Mouse (Mus musculus): ENCODE results near the gene Dlk1. TPM values are rescaled to one million over a fixed set of nuclear protein-coding genes. Genes with fewer than 3 reads are reported as not detected.
"Not testable (repeated sequence)": the region's sequence is repeated elsewhere in the genome, so short reads cannot be mapped to it uniquely, and the experiment has no call there.

The Dlk1 gene
- polyA plus RNA-seq, 1 experiment from 2014 or later = 140 TPM

- Histone ChIP-seq H3K27ac (0 out of 2 replicates have a peak overlapping the region, but pooled peaks have one; percentile 23), H3K27me3 (peaks cover 63% of the 10 kb centered on the region), H3K4me1 (peaks cover 52% of the 10 kb centered on the region), H3K9me3 (replicated peaks) (no peaks in the 10 kb centered on the region), H3K4me2 (replicated peaks) (peak overlapping the region; percentile 32), H3K9ac (0 out of 2 replicates have a peak overlapping the region, but pooled peaks have one; percentile 1), H3K36me3 (no peaks in the 10 kb centered on the region), H3K4me3 (no peak overlapping the region; the same call in 1 of the 2 replicates)
- ATAC-seq (ENCODE audit: low FRiP score) = no peak
- WGBS = 26% methylated on average over 49 of the region's 49 CpGs
These were observed 7.1 kb downstream of the Dlk1 start for GRCm38 (mm10) chr12:109459481-109460401.

- Histone ChIP-seq H3K9ac (no peak overlapping the region), H3K4me1 (peaks cover 25% of the 10 kb centered on the region), H3K9me3 (replicated peaks) (no peaks in the 10 kb centered on the region), H3K4me2 (replicated peaks) (no peak overlapping the region), H3K36me3 (no peaks in the 10 kb centered on the region), H3K27me3 (peaks cover 46% of the 10 kb centered on the region), H3K4me3 (no peak overlapping the region), H3K27ac (no peak overlapping the region)
- no peak for ATAC-seq (ENCODE audit: low FRiP score)
- WGBS = 76% methylated on average over 10 of the region's 10 CpGs
These were observed 10.0 kb downstream of the Dlk1 start for GRCm38 (mm10) chr12:109462594-109462993.

GRCm38 (mm10) chr12:109467417-109467816 is 14.8 kb downstream of the Dlk1 start:
- WGBS = 86% methylated on average over 4 of the region's 4 CpGs
- not testable (repeated sequence) for H3K4me3 ChIP-seq; H3K27ac ChIP-seq; ATAC-seq (ENCODE audit: low FRiP score); H3K4me1 ChIP-seq; H3K9me3 ChIP-seq (replicated peaks); H3K36me3 ChIP-seq; H3K4me2 ChIP-seq (replicated peaks); H3K9ac ChIP-seq
- peaks cover 16% of the 10 kb centered on the region for H3K27me3 ChIP-seq

GRCm38 (mm10) chr12:109469793-109470192 is 17.2 kb downstream of the Dlk1 start:
- Histone ChIP-seq H3K4me2 (replicated peaks) (no peak overlapping the region), H3K4me1 (peaks cover 4% of the 10 kb centered on the region; the same call in 1 of the 2 replicates), H3K9ac (no peak overlapping the region), H3K9me3 (replicated peaks) (no peaks in the 10 kb centered on the region), H3K27ac (no peak overlapping the region), H3K27me3 (peaks cover 8% of the 10 kb centered on the region), H3K4me3 (no peak overlapping the region), H3K36me3 (no peaks in the 10 kb centered on the region)
- no peak for ATAC-seq (ENCODE audit: low FRiP score)
- WGBS = 88% methylated on average over 8 of the region's 8 CpGs

GRCm38 (mm10) chr12:109472627-109473026 is 20.0 kb downstream of the Dlk1 start:
- no peak overlapping the region for H3K9ac ChIP-seq
- H3K27ac ChIP-seq = no peak overlapping the region
- no peak for ATAC-seq (ENCODE audit: low FRiP score)
- H3K4me1 ChIP-seq = peaks cover 4% of the 10 kb centered on the region; the same call in 1 of the 2 replicates
- peaks cover 8% of the 10 kb centered on the region for H3K27me3 ChIP-seq
- no peak overlapping the region for H3K4me2 ChIP-seq (replicated peaks)
- 85% methylated on average over 11 of the region's 11 CpGs for WGBS
- H3K36me3 ChIP-seq = no peaks in the 10 kb centered on the region
- no peak overlapping the region for H3K4me3 ChIP-seq
- no peaks in the 10 kb centered on the region for H3K9me3 ChIP-seq (replicated peaks)

- WGBS = 48% methylated on average over 6 of the region's 6 CpGs
- Histone ChIP-seq H3K4me2 (replicated peaks) (no peak overlapping the region), H3K9me3 (replicated peaks) (no peaks in the 10 kb centered on the region), H3K36me3 (no peaks in the 10 kb centered on the region), H3K4me1 (peaks cover 4% of the 10 kb centered on the region; the same call in 1 of the 2 replicates), H3K27ac (no peak overlapping the region), H3K9ac (no peak overlapping the region), H3K27me3 (peaks cover 16% of the 10 kb centered on the region), H3K4me3 (no peak overlapping the region)
- ATAC-seq (ENCODE audit: low FRiP score) = no peak
These were observed 21.0 kb downstream of the Dlk1 start for GRCm38 (mm10) chr12:109473575-109473976.

GRCm38 (mm10) chr12:109474187-109474606 is 21.6 kb downstream of the Dlk1 start:
- H3K4me1 ChIP-seq = peaks cover 4% of the 10 kb centered on the region; the same call in 1 of the 2 replicates
- no peak overlapping the region for H3K4me2 ChIP-seq (replicated peaks)
- ATAC-seq (ENCODE audit: low FRiP score) = no peak
- 83% methylated on average over 9 of the region's 9 CpGs for WGBS
- no peak overlapping the region for H3K27ac ChIP-seq
- peaks cover 17% of the 10 kb centered on the region for H3K27me3 ChIP-seq
- no peaks in the 10 kb centered on the region for H3K9me3 ChIP-seq (replicated peaks)
- H3K4me3 ChIP-seq = no peak overlapping the region
- no peaks in the 10 kb centered on the region for H3K36me3 ChIP-seq
- H3K9ac ChIP-seq = no peak overlapping the region

GRCm38 (mm10) chr12:109475501-109475900 is 22.9 kb downstream of the Dlk1 start:
- WGBS = 86% methylated on average over 4 of the region's 4 CpGs
- Histone ChIP-seq H3K27ac (no peak overlapping the region), H3K9me3 (replicated peaks) (no peaks in the 10 kb centered on the region), H3K27me3 (peaks cover 14% of the 10 kb centered on the region), H3K4me1 (peaks cover 4% of the 10 kb centered on the region; the same call in 1 of the 2 replicates), H3K36me3 (no peaks in the 10 kb centered on the region), H3K4me3 (no peak overlapping the region), H3K4me2 (replicated peaks) (no peak overlapping the region), H3K9ac (no peak overlapping the region)
- ATAC-seq (ENCODE audit: low FRiP score) = no peak

GRCm38 (mm10) chr12:109486525-109486924 is 33.9 kb downstream of the Dlk1 start:
- H3K4me2 ChIP-seq (replicated peaks); H3K27ac ChIP-seq; H3K9ac ChIP-seq; H3K9me3 ChIP-seq (replicated peaks); H3K4me3 ChIP-seq; H3K4me1 ChIP-seq; H3K36me3 ChIP-seq; ATAC-seq (ENCODE audit: low FRiP score); H3K27me3 ChIP-seq: not testable (repeated sequence)
- WGBS = 56% methylated on average over 1 of the region's 1 CpGs

- ATAC-seq (ENCODE audit: low FRiP score) = no peak
- Histone ChIP-seq H3K27me3 (no peaks in the 10 kb centered on the region), H3K27ac (no peak overlapping the region), H3K9me3 (replicated peaks) (no peaks in the 10 kb centered on the region), H3K4me3 (no peak overlapping the region), H3K4me2 (replicated peaks) (no peak overlapping the region), H3K36me3 (no peaks in the 10 kb centered on the region), H3K4me1 (peaks cover 8% of the 10 kb centered on the region), H3K9ac (no peak overlapping the region)
- 85% methylated on average over 3 of the region's 3 CpGs for WGBS
These were observed 39.1 kb downstream of the Dlk1 start for GRCm38 (mm10) chr12:109491701-109492100.

- peaks cover 8% of the 10 kb centered on the region for H3K4me1 ChIP-seq
- 89% methylated on average over 9 of the region's 9 CpGs for WGBS
- no peak overlapping the region for H3K27ac ChIP-seq
- H3K4me2 ChIP-seq (replicated peaks) = no peak overlapping the region
- H3K4me3 ChIP-seq = no peak overlapping the region
- no peaks in the 10 kb centered on the region for H3K9me3 ChIP-seq (replicated peaks)
- no peak for ATAC-seq (ENCODE audit: low FRiP score)
- no peaks in the 10 kb centered on the region for H3K27me3 ChIP-seq
- no peaks in the 10 kb centered on the region for H3K36me3 ChIP-seq
- H3K9ac ChIP-seq = no peak overlapping the region
These were observed 40.8 kb downstream of the Dlk1 start for GRCm38 (mm10) chr12:109493381-109493780.

GRCm38 (mm10) chr12:109495016-109495644 is 42.5 kb downstream of the Dlk1 start:
- Histone ChIP-seq H3K27ac (0 out of 2 replicates have a peak overlapping the region, but pooled peaks have one; percentile 44), H3K36me3 (no peaks in the 10 kb centered on the region), H3K9me3 (replicated peaks) (no peaks in the 10 kb centered on the region), H3K4me1 (peaks cover 8% of the 10 kb centered on the region), H3K4me2 (replicated peaks) (no peak overlapping the region), H3K9ac (no peak overlapping the region), H3K4me3 (no peak overlapping the region), H3K27me3 (no peaks in the 10 kb centered on the region)
- 77% methylated on average over 20 of the region's 20 CpGs for WGBS
- no peak for ATAC-seq (ENCODE audit: low FRiP score)

Data from hindbrain, embryonic 12.5 days (tissue).